Mouse (Mus musculus): ENCODE measurements around the gene Rap1gap2. TPM values are rescaled to one million over a fixed set of nuclear protein-coding genes. Genes with fewer than 3 reads are reported as not detected.

The Rap1gap2 gene
- 14.2 and 14.7 TPM in 2 replicates for polyA plus RNA-seq (2015; fragmentation: Nextera tagmentation; extraction: Ambion mirVana)

DNA sequence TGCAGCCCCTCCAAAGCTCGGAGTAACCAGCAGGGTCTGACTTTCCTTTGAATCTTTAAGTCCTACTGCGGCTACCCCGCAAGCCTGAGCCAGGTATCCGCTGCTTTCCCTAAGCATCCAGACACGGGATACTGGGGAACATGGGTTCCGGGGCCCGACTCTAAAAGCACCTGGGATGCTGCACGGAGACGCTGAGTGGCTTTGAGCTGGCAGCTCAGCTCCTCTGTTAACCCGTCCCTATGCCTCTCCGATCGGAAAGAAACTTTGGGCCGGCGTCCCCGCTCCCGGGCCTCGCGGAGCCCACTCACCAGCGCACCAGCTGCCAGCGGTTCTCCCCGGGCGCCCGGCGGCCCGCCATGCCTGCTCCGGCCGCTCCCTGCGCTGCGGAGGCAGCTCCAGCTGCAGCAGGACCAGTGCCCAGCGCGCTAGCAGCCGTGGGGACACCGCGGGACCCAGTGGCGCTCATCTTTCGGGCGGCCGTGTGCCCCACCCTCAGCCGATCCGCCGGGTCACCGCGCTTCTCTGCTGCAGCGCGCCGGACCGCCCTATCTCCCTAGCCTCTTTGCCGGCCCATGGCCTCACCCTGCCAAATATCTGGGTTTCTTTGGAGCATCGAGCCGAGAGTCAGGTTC, at the start of gene Rap1gap2:
Gene Rap1gap2 (minus strand): TSS at position 371 of the 632 bp plus-strand sequence.

DNA sequence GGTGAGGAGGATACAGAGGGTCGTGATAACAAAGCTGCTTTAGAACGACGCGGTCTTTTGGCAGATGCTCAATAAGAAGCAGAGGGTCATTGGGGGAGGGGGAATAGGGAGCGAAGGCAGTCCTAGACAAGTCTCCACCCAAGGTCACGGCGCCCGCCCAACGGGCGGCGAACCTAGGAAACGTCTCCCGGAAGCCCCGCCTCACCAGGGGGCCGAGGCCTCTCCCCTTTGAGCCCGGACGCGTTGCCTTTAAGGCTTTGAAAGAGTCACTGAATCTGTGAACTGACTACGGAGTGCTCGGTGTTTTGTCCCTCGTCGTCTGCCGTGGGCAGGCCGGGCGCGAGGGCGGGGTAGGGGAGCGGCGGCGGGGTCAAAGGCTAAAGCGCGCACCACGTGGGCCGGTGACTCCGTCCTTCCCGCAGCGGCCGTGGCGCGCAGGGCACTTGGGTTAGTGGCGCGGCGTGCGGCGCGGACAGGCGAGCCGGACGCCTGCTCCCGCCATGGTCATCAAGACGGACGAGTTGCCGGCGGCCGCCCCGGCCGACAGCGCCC, 38.5 kb upstream of the Rap1gap2 start, which contains the start of gene Cluh:
Gene Cluh (plus strand): TSS at position 401 of the 552 bp plus-strand sequence.

GRCm38 (mm10) chr11:74619201-74619955, 8.7 kb upstream of the Rap1gap2 start, which contains the start of gene Ccdc92b:
Gene Ccdc92b (plus strand): TSS chr11:74619605.

GRCm38 (mm10) chr11:74361769-74362168, 248.9 kb downstream of the Rap1gap2 start, which contains the start of gene Olfr412:
Gene Olfr412 (plus strand): TSS chr11:74362069.

DNA sequence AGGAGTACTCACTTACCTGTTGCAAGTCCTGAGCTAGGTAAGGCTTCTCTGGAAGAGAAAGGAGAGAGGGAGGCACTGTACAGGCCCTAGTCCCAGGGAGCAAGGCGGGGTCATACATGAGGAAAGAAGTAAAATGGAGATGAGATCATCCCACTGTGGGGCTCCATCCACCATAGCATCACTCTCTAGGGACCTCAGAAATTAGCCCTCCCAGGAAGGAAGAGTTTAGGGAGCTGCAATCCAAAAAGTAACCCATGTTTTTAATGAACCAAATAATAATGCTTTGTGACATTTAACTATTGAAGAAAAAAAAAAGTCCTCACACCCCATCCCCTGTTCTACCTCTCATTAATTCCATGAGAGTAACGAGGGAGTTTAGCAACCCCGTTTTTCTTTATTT, 258.2 kb downstream of the Rap1gap2 start, which contains the start of gene Olfr411:
Gene Olfr411 (minus strand): TSS at position 101 of the 400 bp plus-strand sequence.

GRCm38 (mm10) chr11:74337931-74338330, 272.8 kb downstream of the Rap1gap2 start, which contains the start of gene Olfr410:
Gene Olfr410 (minus strand): TSS chr11:74338031.

Other genes with a start within 250 kb of the Rap1gap2 start
- not detected in 2 replicates for gene Olfr412, start 248.8 kb downstream of the Rap1gap2 start, polyA plus RNA-seq (2015; fragmentation: Nextera tagmentation; extraction: Ambion mirVana)
- 3.3 and 3.9 TPM in 2 replicates for gene Ccdc92b, start 8.7 kb upstream of the Rap1gap2 start, polyA plus RNA-seq (2015; fragmentation: Nextera tagmentation; extraction: Ambion mirVana)
- 20.7 and 23.0 TPM in 2 replicates for gene Cluh, start 38.6 kb upstream of the Rap1gap2 start, polyA plus RNA-seq (2015; fragmentation: Nextera tagmentation; extraction: Ambion mirVana)
- 88.5 and 108 TPM in 2 replicates for gene Pafah1b1, start 113.8 kb upstream of the Rap1gap2 start, polyA plus RNA-seq (2015; fragmentation: Nextera tagmentation; extraction: Ambion mirVana)
- gene Mettl16, start 159.9 kb upstream of the Rap1gap2 start, polyA plus RNA-seq (2015; fragmentation: Nextera tagmentation; extraction: Ambion mirVana): 28.1 and 29.6 TPM in 2 replicates
- gene Mnt, start 220.0 kb upstream of the Rap1gap2 start, polyA plus RNA-seq (2015; fragmentation: Nextera tagmentation; extraction: Ambion mirVana): 6.5 and 8.2 TPM in 2 replicates